Mouse (Mus musculus) stomach, postnatal 0 days (tissue): ENCODE data around the gene Nosip. TPM values are rescaled to one million over a fixed set of nuclear protein-coding genes. Genes with fewer than 3 reads are reported as not detected.

Experiments used
- ATAC-seq: fragments of 200-750 bp; cut with Nextera tagmentation; 2 replicates; pipeline ENCODE4 v1.8.0; 2017; ENCODE audit not compliant: low FRiP score, low TSS enrichment
- DNase-seq: peaks from one replicate; pipeline ENCODE4 v3.0.0-alpha.2; 2016; ENCODE audit warnings: low spot score
- H3K27ac ChIP-seq: fragments of 300-500 bp; sonication (generic); replicated peaks from 2 replicates; pipeline ENCODE4 v1.5.1; 2014; ENCODE audit warnings: mild to moderate bottlenecking, control low read depth
- H3K27me3 ChIP-seq: fragments of 300-500 bp; sonication (generic); 2 replicates; pipeline ENCODE4 v1.6.1; 2014; ENCODE audit warnings: low read length; ENCODE audit not compliant: control insufficient read depth, insufficient read depth
- H3K36me3 ChIP-seq: fragments of 300-500 bp; sonication (generic); 2 replicates; pipeline ENCODE4 v1.6.1; 2014; ENCODE audit warnings: low read length, mixed read lengths; ENCODE audit not compliant: control insufficient read depth, insufficient read depth
- H3K4me1 ChIP-seq: fragments of 300-500 bp; sonication (generic); replicated peaks from 2 replicates; pipeline ENCODE4 v1.6.1; 2014; ENCODE audit warnings: antibody characterized with exemption; ENCODE audit not compliant: control insufficient read depth, insufficient read depth
- H3K4me2 ChIP-seq: fragments of 300-500 bp; sonication (generic); replicated peaks from 2 replicates; pipeline ENCODE4 v1.6.1; 2014; ENCODE audit warnings: low read depth, mild to moderate bottlenecking, control low read depth, moderate library complexity
- H3K4me3 ChIP-seq: fragments of 300-500 bp; sonication (generic); 2 replicates; pipeline ENCODE4 v1.5.1; 2014; ENCODE audit warnings: low read depth, low read length, control low read depth
- H3K9ac ChIP-seq: fragments of 300-500 bp; sonication (generic); 2 replicates; pipeline ENCODE4 v1.6.1; 2014; ENCODE audit warnings: mild to moderate bottlenecking, low read length, control low read depth, mixed read lengths
- H3K9me3 ChIP-seq: fragments of 300-500 bp; sonication (generic); 2 replicates; pipeline ENCODE4 v1.6.1; 2016; ENCODE audit warnings: low read length; ENCODE audit not compliant: control insufficient read depth
- CTCF ChIP-seq: IDR thresholded peaks from 2 replicates; pipeline ENCODE4 v1.5.1; 2016; ENCODE audit warnings: antibody characterized with exemption, low read depth, mild to moderate bottlenecking, moderate library complexity
- EP300 ChIP-seq: optimal IDR thresholded peaks from 2 replicates; pipeline ENCODE3; 2016; ENCODE audit warnings: antibody characterized with exemption
- WGBS: fragments of 180-500 bp; shearing (Covaris S2); extraction: QIAGEN DNeasy Blood & Tissue Kit; methylation state at CpG from one replicate; pipeline ENCODE4 v1.1.7; 2014; 5-methylcytosine and 5-hydroxymethylcytosine counted together
- polyA plus RNA-seq: library from polyadenylated mRNA; unstranded; fragments of >200 nt; fragmentation: Nextera tagmentation; extraction: Ambion mirVana; gene quantifications from 2 replicates; pipeline ENCODE4 v1.2.1, GENCODE M21; 2015

The Nosip gene
- polyA plus RNA-seq, 1 experiment from 2014 or later: 44.1 TPM

DNA sequence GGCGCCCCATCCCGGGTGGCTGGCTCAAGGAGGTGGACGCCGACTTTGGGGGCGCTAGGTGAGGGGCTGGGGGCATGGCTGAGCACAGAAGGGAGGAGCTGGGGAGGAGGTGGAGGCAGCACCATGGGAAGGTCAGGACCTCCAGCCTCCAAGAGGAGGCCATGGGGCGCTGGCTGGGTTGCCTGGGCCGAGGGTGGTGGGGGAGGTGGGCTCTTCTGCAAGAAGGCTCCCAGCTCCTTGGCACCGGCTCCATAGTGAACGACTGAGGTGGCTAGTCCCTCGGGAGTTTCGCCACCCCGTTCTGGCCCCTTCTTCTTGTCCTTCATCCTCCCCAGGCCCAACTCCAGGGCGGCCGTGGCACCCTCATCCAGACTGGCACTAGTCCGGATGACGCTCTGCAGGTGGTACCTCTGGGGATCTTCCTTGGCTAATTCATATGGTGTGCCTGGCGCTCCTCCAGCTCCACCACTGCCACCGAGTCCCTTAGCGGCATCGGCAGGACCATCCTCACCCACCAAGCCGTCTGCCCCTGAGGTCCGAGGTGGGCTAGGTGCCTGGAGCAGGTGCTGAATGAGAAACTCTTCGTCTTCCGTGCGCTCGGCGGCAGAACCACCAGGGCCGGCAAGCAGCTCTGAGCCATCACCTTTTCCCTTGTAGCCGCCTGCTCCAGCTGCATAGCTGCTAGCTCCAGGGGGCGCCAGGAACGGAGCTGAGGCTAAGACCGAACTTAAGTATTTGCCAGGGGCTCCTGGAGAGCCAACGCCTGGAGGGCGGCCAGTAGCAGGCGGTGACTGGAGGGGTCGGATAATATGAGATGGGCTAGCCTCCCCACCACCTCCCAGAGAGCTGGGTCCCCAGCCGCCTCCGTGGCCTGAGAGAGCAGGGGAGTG is 14.0 kb upstream of the Nosip start:
- Histone ChIP-seq H3K4me3 (no peak overlapping the region), H3K4me2 (no peak overlapping the region), H3K36me3 (peaks cover 31% of the 10 kb centered on the region), H3K27me3 (no peaks in the 10 kb centered on the region), H3K27ac (no peak overlapping the region), H3K9me3 (no peaks in the 10 kb centered on the region), H3K9ac (no peak overlapping the region), H3K4me1 (0 out of 2 replicates have a peak, but pooled peaks cover 4% of the 10 kb centered on the region)
- WGBS: 89% methylated on average over 38 of the region's 38 CpGs
- ATAC-seq (no peak), DNase-seq (peak; percentile 16)
- peak; percentile 28; the same call in 1 of the 2 replicates for TF ChIP-seq CTCF
- no peak for TF ChIP-seq EP300

DNA sequence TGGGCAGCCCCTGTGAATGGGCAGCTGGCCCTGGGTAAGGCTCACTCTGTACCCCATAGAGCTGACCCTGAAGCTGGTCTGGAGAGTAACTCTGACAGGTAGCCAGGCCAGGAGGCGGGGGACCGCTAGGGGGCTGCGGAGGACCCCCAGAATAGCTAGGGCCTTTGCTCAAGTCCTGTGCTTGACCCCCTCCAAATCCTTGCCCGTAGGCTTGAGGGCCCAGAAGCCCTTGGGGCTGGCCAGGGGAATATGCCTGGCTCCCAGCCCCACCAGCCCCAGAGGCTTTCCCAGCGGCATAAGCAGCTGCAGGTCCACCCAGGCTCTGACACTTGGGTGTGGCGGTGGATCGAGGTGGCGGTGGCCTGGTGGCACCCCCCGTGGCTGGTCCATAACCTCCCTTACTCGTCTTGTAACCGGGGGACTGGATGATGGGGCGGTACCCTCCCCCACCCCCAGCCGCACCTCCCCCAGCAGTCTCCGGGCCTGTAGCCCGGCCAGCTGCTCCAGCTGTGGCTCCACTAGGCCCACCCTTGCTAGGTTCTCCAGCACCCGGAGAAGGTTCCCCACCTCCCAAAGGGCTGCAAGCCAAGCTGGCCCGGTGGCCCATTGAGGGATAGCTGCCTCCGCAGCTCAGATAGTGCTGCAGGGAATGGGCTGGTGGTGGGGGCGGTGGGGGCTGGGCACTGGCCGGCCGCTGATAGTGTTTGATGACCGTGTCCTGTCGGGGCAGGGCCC is 13.1 kb upstream of the Nosip start:
- TF ChIP-seq EP300 (no peak), CTCF (no peak)
- Histone ChIP-seq H3K4me1 (0 out of 2 replicates have a peak, but pooled peaks cover 4% of the 10 kb centered on the region), H3K36me3 (peaks cover 29% of the 10 kb centered on the region)

GRCm38 (mm10) chr7:45050945-45051600 is 11.2 kb upstream of the Nosip start:
- peak overlapping the region; percentile 97 for H3K27ac ChIP-seq
- H3K36me3 ChIP-seq: peaks cover 23% of the 10 kb centered on the region
- H3K27me3 ChIP-seq: no peaks in the 10 kb centered on the region
- no peak overlapping the region for H3K9ac ChIP-seq
- H3K4me1 ChIP-seq: 0 out of 2 replicates have a peak, but pooled peaks cover 4% of the 10 kb centered on the region
- H3K4me2 ChIP-seq: peak overlapping the region; percentile 99
- WGBS: 10% methylated on average over 16 of the region's 16 CpGs
- H3K4me3 ChIP-seq: peak overlapping the region; percentile 83
- no peaks in the 10 kb centered on the region for H3K9me3 ChIP-seq
- ATAC-seq (no peak), DNase-seq (peak; percentile 79)
- TF ChIP-seq EP300 (no peak), CTCF (0 out of 2 replicates have a peak, but pooled peaks have one; percentile 0)

More for the DNA sequence above, 13.1 kb upstream of the Nosip start:
- Histone ChIP-seq H3K27me3 (no peaks in the 10 kb centered on the region), H3K9ac (no peak overlapping the region), H3K4me3 (no peak overlapping the region), H3K9me3 (no peaks in the 10 kb centered on the region), H3K27ac (no peak overlapping the region), H3K4me2 (no peak overlapping the region)
- ATAC-seq (no peak), DNase-seq (peak; percentile 12)
- WGBS: 87% methylated on average over 23 of the region's 23 CpGs

- Histone ChIP-seq H3K4me3 (peak overlapping the region; percentile 83), H3K27ac (peak overlapping the region; percentile 97), H3K9ac (peak overlapping the region; percentile 87), H3K4me2 (peak overlapping the region; percentile 99), H3K4me1 (0 out of 2 replicates have a peak, but pooled peaks cover 4% of the 10 kb centered on the region), H3K36me3 (peaks cover 18% of the 10 kb centered on the region), H3K27me3 (no peaks in the 10 kb centered on the region), H3K9me3 (no peaks in the 10 kb centered on the region)
- TF ChIP-seq EP300 (no peak), CTCF (no peak)
- no peak for ATAC-seq
- WGBS: 5% methylated on average over 13 of the region's 13 CpGs
- DNase-seq: no peak
Observed at GRCm38 (mm10) chr7:45051601-45051974, 10.6 kb upstream of the Nosip start.

DNA sequence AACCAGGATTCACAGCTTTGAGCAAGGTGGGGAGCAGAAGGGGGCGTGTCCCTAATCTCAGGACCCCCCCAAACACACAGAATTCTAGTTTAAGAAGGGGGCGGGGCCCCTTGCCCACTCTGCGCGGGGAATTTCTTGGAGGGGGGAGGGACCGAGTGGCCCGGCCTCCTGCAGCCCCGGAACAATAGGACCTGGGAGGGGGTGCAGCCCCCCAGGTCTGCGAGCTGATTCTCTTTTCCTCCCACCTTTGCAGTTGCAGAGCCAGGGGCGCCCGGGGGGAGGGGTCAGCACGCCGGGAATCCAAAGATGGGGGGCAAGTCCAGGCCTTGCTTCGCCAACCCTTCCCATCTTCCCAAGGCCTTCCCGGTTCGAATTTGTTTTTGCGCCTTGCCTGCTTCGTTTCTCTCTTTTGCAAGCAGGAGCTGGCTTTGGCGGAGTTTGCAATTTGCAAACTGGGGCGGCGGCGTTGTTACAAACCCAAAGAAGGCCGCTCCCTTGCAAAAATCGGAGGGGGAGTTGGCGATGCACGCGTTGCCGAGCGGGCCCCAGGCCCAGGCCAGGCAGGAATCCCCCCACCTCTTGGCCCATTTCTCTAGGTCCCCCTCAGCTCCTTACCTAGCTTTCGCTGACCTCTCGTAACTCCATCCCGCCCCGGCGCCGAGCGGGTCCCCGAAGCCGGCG is 9.9 kb upstream of the Nosip start:
- ATAC-seq: no peak
- Histone ChIP-seq H3K9ac (peak overlapping the region; percentile 87), H3K36me3 (peaks cover 13% of the 10 kb centered on the region), H3K4me3 (peak overlapping the region; percentile 83), H3K9me3 (no peaks in the 10 kb centered on the region), H3K27ac (peak overlapping the region; percentile 97), H3K4me2 (peak overlapping the region; percentile 99), H3K27me3 (no peaks in the 10 kb centered on the region), H3K4me1 (0 out of 2 replicates have a peak, but pooled peaks cover 4% of the 10 kb centered on the region)
- under 1% methylated on average over 38 of the region's 38 CpGs for WGBS
- TF ChIP-seq CTCF (peak; percentile 3; the same call in 1 of the 2 replicates), EP300 (no peak)
- DNase-seq: peak; percentile 54
